Mouse (Mus musculus) megakaryocyte, embryonic 14.5 days (primary cell): ENCODE data around the gene Ermn.

ENCODE experiments used
- FLI1 ChIP-seq: IDR thresholded peaks from 2 replicates; pipeline ENCODE4 v1.6.1; 2012; ENCODE audit warnings: low read length, inconsistent platforms, mixed read lengths
- GATA1 ChIP-seq: IDR thresholded peaks from 3 replicates; pipeline ENCODE4 v1.6.1; 2012; ENCODE audit warnings: mixed read lengths, low read length, inconsistent platforms, borderline replicate concordance

DNA sequence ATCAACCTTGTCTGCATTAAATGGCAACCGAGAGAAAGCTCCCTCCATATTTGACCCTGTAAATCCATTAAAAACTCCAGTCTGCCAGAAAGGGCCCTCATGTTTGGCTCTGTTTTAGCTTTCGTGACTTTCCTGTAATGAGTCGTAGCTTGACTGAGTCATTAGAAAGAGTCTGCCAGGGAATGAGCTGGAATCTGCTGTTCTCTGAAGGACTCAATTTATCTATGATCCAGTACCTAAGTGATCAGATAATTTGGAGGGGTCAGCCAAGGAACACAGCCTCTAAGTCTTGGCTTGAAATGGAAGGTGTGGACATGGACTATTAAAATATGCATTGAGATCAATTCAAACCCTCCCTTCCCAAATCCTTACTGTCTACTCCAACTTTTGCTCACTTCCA, 21.2 kb downstream of the Ermn start:
- TF ChIP-seq GATA1 (no peak), FLI1 (no peak)
